Mouse (Mus musculus): ENCODE results near the gene Carhsp1. TPM values are rescaled to one million over a fixed set of nuclear protein-coding genes. Genes with fewer than 3 reads are reported as not detected.

Carhsp1 gene
- total and polyA plus RNA-seq, 3 experiments = 19.5 to 28.0 TPM; not detected in 1

DNA sequence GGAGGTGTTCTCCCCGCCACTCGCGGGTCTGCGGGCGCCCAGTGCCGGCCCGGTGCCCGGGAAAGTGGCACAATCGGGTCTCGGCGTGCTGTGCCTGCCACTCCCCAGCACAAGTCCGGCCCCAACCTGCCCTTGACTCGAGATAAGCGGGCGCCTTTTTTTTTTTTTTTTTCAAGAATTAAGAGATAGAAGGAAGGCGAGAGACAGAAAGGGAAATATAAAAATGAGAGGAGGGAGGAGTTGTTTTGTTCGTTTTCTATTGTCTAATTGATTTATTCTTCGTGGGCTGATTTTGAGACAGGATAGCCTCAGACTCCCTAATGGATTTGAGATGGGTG, 364 bp upstream of the Carhsp1 start:
- Histone ChIP-seq H3K4me3 (ENCODE audit: control insufficient read depth in 1 of 2, insufficient read depth in 1 of 2, low read depth in 2 of 2, low read length in 2 of 2) (peak overlapping the region; percentile 62 to 68), H3K4me1 (ENCODE audit: control insufficient read depth in 1 of 2, insufficient read depth in 2 of 2, low read length in 2 of 2) (peaks cover 5 to 37% of the 10 kb centered on the region in 2 experiments), H3K79me2 (ENCODE audit: control insufficient read depth, insufficient read depth, low read length, poor library complexity) (no peaks in the 10 kb centered on the region; the same call in none of the 2 replicates), H3K36me3 (ENCODE audit: control insufficient read depth in 1 of 2, insufficient read depth in 2 of 2, low read length in 2 of 2) (peaks cover 0 to 19% of the 10 kb centered on the region in 2 experiments; a peak in 2 of 4 replicates), H3K9me3 (replicated peaks; ENCODE audit: insufficient read depth, low read length) (no peaks in the 10 kb centered on the region), H3K27me3 (ENCODE audit: control insufficient read depth in 1 of 2, insufficient read depth in 2 of 2, low read length in 2 of 2) (no peaks in the 10 kb centered on the region), H3K27ac (ENCODE audit: control insufficient read depth, low read depth, low read length) (peak overlapping the region; percentile 53), H3K9ac (ENCODE audit: control insufficient read depth, low read depth, low read length, poor library complexity, severe bottlenecking) (peak overlapping the region; percentile 71)
- peak in 1 of 2 experiments; percentile 27; a peak in 1 of 4 replicates for TF ChIP-seq EP300 (IDR thresholded peaks at IDR 0.05; ENCODE audit: low read depth in 1 of 2, low read length in 2 of 2)
- TF ChIP-seq CTCF (IDR thresholded peaks at IDR 0.05 in 2 of 3, conservative IDR thresholded peaks at IDR 0.05 in 1 of 3; ENCODE audit: control insufficient read depth in 1 of 3, insufficient read depth in 1 of 3, low read depth in 2 of 3, low read length in 3 of 3, poor library complexity in 1 of 3, severe bottlenecking in 1 of 3) = no peak
- peak; percentile 99 for TF ChIP-seq ZNF384 (IDR thresholded peaks at IDR 0.05; ENCODE audit: low read depth, low read length)
- no peak for TF ChIP-seq ZC3H11A (IDR thresholded peaks at IDR 0.05; ENCODE audit: low read depth, low read length)
- TF ChIP-seq ZKSCAN1 (IDR thresholded peaks at IDR 0.05; ENCODE audit: low read depth, low read length) = no peak
- no peak; the same call in 1 of the 2 replicates for TF ChIP-seq MAZ (IDR thresholded peaks at IDR 0.05; ENCODE audit: low read depth, low read length)
- peak; percentile 36; the same call in 1 of the 2 replicates for TF ChIP-seq SIN3A (IDR thresholded peaks at IDR 0.05; ENCODE audit: low read length)
- no peak for TF ChIP-seq TAL1 (IDR thresholded peaks at IDR 0.05; ENCODE audit: low read length)
- TF ChIP-seq GABPA (IDR thresholded peaks at IDR 0.05; ENCODE audit: low read depth, low read length) = no peak
- peak; percentile 13; the same call in 1 of the 2 replicates for TF ChIP-seq BHLHE40 (IDR thresholded peaks at IDR 0.05; ENCODE audit: borderline replicate concordance, low read depth, low read length)
- TF ChIP-seq NELFE (IDR thresholded peaks at IDR 0.05; ENCODE audit: low read depth, low read length) = 0 out of 2 replicates have a peak, but pooled peaks have one; percentile 28
- TF ChIP-seq RCOR1 (IDR thresholded peaks at IDR 0.05; ENCODE audit: low read depth, low read length) = 0 out of 2 replicates have a peak, but pooled peaks have one; percentile 29
- TF ChIP-seq ZMIZ1 (IDR thresholded peaks at IDR 0.05; ENCODE audit: low read depth, low read length) = no peak
- peak; percentile 3; the same call in 1 of the 2 replicates for TF ChIP-seq ETS1 (IDR thresholded peaks at IDR 0.05; ENCODE audit: low read depth, low read length)
- no peak for TF ChIP-seq MYC (IDR thresholded peaks at IDR 0.05; ENCODE audit: low read depth, low read length)
- TF ChIP-seq GATA1 (IDR thresholded peaks at IDR 0.05; ENCODE audit: low read depth, low read length) = 0 out of 2 replicates have a peak, but pooled peaks have one; percentile 6
- TF ChIP-seq MXI1 (IDR thresholded peaks at IDR 0.05; ENCODE audit: low read depth, low read length) = 0 out of 2 replicates have a peak, but pooled peaks have one; percentile 8
- no peak for DNase-seq (ENCODE audit: low read depth, low spot score)

DNA sequence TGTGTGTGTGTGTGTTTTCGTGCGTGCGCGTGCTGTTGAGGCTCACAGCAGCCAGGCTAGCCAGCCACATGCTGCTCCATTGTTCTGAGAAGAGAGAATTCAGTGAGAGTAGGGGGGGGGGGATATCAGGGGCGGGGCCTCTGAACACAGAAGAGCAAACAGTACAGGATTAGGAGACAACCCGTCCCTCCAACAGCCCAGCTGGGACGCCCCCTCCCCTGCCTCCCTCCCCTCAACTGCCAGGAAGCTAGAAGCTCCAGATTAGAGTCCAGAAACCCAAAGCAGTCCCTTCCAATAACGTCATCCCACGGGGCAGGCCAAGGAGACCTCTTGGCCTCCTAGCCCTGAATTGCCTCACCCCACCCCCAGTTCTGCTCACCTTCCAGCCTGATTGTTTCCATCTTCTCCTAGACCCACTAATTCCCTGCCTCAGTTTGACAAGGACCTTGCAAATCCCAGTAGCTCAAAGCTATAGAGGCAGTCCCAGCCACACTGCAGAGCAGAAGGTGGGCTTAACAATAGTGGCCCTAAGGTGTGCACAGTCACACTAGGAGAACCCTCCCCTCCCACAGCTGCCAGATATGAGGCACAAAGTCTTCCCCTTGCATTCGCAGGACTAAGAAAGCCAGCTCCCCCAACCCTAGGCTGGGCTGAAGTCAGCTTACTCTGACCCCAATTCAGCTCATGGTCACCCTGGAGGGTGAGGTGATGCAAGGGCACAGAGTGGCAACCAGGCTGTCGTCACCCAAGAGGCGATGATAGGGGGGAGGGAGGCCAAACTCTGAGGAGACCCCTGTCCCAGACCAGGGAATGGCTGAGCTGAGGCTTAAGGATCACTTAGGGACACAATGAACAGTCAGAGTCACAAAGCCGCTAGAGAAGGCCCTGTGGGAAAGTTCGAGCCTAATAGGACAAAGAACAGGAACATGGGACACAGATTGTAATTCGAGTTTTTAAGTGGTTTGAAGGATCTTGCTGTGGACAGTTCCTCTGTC, 1.6 kb downstream of the Carhsp1 start:
- peaks cover 6 to 33% of the 10 kb centered on the region in 2 experiments for H3K4me1 ChIP-seq (ENCODE audit: control insufficient read depth in 1 of 2, insufficient read depth in 2 of 2, low read length in 2 of 2)
- no peaks in the 10 kb centered on the region for H3K9me3 ChIP-seq (replicated peaks; ENCODE audit: insufficient read depth, low read length)
- no peak overlapping the region for H3K27ac ChIP-seq (ENCODE audit: control insufficient read depth, low read depth, low read length)
- H3K36me3 ChIP-seq (ENCODE audit: control insufficient read depth in 1 of 2, insufficient read depth in 2 of 2, low read length in 2 of 2) = peaks cover 0 to 16% of the 10 kb centered on the region in 2 experiments; a peak in 2 of 4 replicates
- H3K27me3 ChIP-seq (ENCODE audit: control insufficient read depth in 1 of 2, insufficient read depth in 2 of 2, low read length in 2 of 2) = no peaks in the 10 kb centered on the region
- no peak overlapping the region for H3K9ac ChIP-seq (ENCODE audit: control insufficient read depth, low read depth, low read length, poor library complexity, severe bottlenecking)
- H3K79me2 ChIP-seq (ENCODE audit: control insufficient read depth, insufficient read depth, low read length, poor library complexity) = no peaks in the 10 kb centered on the region; the same call in none of the 2 replicates
- peak; percentile 50 for DNase-seq (ENCODE audit: low read depth, low spot score)
- H3K4me3 ChIP-seq (ENCODE audit: control insufficient read depth in 1 of 2, insufficient read depth in 1 of 2, low read depth in 2 of 2, low read length in 2 of 2) = peak overlapping the region in 1 of 2 experiments; percentile 43; a peak in 1 of 4 replicates
- TF ChIP-seq MAFK (IDR thresholded peaks at IDR 0.05; ENCODE audit: borderline replicate concordance, low read depth, low read length) (no peak), HCFC1 (IDR thresholded peaks at IDR 0.05; ENCODE audit: low read depth, low read length) (no peak), MAZ (IDR thresholded peaks at IDR 0.05; ENCODE audit: low read depth, low read length) (0 out of 2 replicates have a peak, but pooled peaks have one; percentile 10), MYC (IDR thresholded peaks at IDR 0.05; ENCODE audit: low read depth, low read length) (no peak)

Data from MEL (cell line).